Mouse (Mus musculus) forelimb bud, embryonic 11.5 days (tissue): ENCODE data around the gene Smyd4.
A peak's percentile ranks its signal among the peaks of the same experiment; 100 is the strongest.

Experiments used
- DNase-seq: peaks from one replicate; pipeline ENCODE4 v3.0.0-alpha.2; 2012; ENCODE audit warnings: low read depth, low spot score

Smyd4 gene

DNA sequence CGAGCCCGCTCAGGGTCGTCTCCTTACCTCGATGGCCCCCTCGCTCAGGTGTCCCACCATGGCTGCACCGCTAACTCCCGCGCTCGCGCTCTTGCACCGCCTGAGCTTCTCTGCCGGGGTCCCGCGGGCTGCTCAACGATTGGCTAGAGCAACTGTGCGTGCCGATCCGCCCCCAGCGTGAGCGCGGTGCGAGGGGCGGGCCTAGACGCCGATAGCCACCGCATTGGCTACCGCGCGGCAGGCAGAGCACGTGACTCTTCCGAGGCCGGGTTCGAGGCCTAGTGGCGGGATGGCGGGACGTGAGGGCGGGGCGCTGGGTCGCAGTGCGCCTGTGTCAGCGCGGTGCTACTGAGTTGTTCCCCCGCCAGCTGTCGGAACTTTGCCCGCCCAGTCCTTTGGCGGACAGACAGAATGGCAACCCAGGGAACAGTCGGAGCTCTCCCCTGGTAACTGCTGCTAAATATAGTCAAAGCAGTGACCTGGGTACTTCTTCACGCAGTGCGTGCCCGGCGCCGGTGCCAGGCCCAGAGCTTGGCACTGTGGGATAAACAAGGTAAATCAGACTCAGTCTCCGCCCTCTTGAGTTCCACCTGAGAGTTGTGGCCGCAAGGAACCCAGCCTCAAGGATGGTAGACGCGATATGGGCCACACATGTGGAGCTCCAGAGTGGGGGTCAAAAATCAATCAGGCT is at the start of gene Smyd4, which contains the start of gene Rpa1:
Smyd4 (plus strand) TSS at position 235 of the 691 bp plus-strand sequence.
Rpa1 (minus strand) TSS at position 126 of the 691 bp plus-strand sequence.
- DNase-seq = peak; percentile 94

DNA sequence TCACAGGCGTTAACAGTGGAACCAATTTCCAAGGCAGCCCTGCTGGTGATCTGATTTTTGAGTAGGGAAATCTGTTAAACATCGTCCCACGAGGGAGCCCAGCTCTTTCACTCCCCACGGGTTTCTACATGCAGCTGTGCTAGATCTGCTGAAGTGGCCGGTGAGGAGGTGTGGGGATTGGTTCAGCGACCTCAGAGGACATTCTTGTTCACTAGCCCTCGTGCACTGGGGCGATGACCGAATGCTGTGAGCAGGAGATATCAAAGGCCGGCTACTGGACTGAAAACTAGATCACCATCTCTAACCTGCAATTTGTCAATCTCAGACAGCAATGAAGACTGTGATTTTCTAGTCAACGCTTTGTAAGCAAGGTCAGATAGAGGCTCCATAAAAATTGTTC is 49.7 kb upstream of the Smyd4 start:
- DNase-seq = no peak

DNA sequence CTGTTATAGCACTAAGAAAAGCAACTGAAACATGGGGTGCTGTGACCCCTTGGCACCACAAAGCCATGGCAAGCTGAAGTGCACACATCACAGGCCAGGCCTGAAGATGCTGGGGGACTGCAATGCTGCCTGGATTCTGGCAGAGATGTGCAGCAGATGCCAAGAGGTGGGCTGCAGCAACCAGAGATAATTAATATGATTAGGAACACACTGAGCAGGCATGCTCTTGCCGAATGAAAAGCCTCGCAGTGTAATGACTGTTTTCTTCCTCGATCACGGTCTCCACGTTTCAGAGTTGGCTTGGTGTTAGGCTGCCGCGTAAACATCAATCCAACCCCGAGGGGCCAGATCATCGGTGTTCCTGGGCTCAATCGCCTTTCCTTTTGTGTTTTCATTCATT is 48.4 kb upstream of the Smyd4 start:
- DNase-seq = no peak

DNA sequence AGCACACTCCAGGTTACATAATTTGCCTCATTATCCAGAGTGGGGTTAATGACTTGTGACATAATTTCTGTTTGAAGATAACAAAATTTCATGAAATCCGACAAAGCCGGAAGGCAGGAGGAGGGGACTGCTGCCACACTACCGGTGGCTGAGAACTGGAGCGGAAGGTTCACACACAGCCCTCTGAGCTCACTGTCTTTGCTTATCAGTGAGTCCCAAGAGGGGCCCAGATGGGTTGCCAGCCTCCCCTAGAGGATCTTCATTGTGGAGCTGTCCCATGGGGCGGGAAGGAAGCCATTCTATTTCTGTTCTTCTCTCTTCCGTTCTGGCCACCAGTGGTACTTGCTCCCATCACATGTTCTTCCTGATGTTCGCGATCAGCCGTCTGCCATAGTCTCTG is 47.3 kb upstream of the Smyd4 start:
- DNase-seq = no peak

DNA sequence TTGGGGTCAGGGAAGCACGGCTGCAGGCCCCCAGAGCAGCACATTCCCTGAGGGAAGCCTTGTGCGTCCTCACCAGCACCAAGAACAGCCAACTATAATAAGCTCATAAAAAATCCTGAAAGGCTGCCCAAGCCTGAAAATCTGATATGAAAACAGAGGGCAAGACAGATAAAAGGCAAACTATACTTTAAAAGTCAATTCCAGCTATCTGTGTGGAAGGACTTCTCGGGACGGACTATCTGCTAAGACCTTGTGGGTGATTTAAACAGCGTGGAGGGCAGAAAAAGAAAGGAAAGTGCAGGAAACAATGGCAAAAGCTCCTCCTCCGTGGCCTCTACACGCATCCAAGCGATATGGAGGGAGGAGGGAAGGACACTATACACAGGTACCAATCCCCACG is 43.4 kb upstream of the Smyd4 start:
- no peak for DNase-seq

DNA sequence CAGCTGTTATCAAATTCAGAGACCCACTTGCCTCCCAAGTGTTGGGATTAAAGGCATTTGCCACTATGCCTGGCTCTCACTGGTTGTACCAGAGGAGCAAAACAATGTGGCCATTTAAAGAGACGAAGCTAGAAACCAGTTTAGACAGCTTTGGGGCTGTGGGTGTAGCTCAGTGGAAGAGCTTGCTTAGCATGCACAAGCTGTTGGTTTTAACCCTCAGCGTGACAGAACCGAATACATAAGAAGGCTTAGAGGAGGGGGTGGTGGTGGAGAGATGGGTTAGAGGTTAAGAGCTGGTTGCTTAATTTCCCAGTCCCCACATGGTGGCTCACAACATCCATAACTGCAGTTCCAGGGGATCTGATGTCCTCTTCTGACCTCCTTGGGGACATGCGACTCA is 39.6 kb upstream of the Smyd4 start:
- DNase-seq = no peak

DNA sequence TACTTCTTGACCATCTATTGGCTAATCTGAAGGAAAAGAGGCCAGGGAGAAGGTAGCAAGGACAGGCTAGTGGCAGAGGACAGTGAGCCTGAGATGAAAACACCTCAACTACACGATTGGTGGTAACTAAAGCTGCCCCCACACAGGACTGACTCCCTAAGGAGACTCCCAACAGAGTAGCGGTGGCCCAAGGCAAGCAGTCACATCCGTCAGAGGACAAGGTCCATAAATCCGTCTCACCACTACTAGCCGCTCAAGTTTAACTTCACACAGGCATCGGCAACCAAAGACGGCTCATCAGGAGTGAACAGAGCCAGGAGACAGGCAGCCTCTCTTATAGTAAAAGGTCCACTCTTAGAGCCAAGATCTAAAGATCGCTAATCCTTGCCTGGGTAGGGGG is 37.4 kb upstream of the Smyd4 start:
- no peak for DNase-seq

DNA sequence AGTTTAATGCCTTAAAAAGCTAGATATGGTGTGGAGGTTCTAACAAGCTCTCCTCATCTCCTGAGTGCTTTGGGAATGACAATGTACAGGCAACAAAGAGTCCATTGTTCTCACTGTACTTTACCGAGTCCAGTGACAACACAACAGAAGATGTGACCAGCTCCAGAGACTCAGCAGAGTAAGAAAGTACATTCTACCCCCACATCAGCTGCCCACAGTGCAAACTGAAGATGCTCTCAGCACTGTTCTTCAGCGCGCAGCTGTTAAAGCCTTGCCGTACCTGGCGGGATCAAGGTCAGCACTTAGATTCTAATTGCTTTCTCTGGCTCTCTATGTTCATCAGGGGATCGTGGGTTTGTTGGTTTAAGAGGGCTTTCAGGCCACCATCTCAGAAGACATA is 36.5 kb upstream of the Smyd4 start:
- no peak for DNase-seq

DNA sequence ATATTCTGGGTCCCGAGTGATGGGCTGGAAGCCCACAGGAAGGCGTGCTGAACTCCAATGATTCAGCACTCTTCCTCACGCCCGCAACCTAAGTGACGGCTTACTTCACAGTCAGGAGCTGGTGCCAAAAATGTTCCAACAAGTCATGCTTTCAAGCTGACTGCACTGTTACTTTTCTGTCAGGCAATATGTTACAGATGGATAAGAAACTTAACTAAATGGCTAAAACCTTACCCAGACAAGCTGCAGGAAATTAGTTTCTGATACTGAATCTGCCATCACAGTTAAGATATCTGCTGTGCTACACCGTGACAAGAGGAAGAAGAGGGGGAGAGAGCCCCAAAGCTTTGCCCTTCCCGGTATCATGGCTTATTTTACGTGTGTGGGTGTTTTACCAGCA is 34.4 kb upstream of the Smyd4 start:
- no peak for DNase-seq

DNA sequence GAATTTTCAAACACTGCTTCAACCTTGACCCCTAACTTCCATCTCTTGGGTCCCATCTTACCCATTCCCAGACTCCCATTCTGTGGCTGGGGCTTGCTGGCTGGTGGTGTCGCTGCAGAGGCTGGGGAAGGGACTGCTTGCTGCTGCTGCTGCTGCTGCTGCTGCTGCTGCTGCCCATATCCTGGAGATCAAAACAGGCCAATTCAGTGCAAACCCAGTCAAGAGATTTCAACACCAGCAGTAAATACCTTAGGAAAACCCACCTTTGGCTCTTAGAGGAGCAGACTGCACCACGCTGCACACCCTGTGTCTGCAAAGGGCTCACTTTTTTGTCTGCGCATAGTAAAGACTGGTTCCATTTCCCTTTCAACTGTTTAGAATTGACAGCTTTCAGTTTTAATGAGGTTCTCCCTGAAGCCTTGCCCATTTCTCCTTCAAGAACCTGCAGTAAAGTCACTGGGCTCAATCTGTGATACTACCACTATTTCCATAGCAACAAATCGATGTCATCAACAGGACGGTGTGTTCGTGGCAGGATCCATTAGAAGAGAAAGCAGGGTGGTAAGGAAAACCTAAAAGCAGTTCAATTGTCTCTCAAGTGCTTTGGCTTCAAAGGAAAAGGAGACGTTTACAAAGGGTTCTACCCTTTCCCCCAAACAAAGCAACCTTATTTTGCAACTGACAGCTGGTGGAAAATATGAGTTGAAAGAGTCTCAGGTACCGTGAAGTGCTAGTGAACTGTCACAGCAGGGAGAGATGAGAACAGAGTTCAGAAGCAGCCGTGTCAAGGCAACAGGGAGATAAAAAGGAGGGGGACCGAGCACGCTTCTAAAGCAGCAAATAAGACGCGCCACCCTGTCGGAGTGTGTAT is 29.6 kb upstream of the Smyd4 start:
- no peak for DNase-seq

DNA sequence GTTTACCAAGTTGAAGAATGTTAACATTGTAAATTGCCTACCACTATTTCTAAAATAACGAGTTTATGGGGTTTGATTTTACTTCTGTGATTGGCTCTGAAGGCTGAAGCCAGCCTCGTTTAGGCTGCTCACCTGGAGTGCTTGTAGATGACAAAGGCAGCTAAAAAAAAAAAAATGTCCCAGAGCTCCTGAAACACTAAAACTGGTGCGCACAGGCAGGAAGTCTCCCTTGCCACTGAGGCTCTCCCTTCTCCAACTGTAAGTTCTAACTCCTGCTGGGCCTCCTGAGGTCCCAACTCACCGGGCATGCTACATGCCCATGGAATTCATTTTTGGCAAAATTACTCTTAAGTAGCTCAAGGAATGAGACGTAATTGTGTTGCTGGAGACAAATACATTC is 29.0 kb upstream of the Smyd4 start:
- no peak for DNase-seq

DNA sequence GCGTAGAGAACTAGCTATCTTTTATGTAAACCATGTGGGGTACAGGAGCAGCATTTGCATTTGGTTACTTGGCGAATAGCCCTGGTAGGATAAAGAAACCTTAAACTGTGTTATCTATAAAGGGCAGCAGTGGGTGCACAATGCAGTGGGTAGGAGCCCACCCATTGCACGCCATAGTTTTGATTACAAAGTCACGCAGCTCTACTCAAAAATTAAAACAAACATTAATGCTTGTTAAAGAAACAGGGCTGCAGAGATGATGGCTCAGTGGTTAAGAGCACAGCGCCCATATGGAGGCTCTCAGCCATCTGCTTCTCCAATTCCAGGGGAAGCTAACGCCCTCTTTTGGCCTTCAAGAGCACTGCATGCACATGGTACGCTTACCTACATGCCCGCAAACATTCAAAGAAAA is 24.9 kb upstream of the Smyd4 start:
- DNase-seq = no peak

DNA sequence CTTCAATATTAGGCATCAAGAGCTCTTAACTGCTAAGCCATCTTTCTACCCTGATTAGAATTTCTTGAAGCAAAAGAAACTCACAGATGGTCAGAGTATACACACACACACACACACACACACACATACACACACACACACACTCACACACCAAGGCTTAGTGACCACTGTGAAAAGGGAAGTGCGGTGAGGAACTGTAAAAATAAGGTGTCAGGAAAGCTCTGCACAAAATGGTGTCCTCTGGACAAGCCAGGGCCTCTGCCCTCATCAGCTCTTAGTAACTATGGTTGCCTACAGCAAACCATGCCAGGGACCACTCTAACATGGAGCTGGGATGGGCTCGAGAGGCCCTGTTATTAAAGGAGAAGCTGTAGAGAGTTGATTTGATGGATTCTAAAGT is 23.8 kb upstream of the Smyd4 start:
- no peak for DNase-seq

DNA sequence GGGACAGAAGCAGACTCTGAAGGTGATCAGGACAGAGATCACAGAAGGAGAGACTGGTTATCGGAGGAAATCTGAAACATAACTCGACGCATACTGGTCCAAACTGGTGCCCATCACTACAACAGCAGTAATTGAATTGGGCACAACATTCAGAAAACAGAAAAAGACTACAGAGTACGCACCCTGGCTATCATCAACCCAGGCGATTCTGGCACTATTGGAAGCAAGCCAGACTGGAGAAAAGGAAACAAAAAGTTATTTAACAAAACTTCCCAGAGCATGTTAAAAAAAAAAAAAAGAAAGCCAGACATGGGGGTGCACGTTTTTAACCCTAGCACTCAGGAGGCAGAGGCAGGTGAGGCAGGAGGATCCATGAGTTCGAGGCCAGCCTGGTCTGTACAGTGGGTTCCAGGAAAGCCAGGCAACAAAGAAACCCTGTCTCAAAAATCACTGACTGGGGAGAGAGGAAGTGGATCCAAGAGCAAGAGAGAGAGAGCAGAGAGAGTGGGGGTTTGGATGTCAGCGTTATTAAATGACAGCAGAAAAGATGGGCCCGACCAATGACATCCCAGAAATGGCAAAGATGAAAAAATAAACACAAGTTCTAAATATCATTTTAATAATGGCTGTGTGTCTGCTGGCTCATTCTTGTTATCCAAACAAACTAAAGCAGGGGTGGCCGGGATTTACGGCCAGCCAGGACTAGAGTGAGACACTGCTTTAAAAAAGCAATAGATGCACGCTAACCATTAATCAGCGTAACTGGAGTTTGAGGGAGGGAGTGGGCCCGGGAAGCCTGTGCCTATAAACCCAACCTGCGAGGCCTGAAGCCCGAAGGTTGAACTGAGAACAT is 22.9 kb upstream of the Smyd4 start:
- DNase-seq = no peak

DNA sequence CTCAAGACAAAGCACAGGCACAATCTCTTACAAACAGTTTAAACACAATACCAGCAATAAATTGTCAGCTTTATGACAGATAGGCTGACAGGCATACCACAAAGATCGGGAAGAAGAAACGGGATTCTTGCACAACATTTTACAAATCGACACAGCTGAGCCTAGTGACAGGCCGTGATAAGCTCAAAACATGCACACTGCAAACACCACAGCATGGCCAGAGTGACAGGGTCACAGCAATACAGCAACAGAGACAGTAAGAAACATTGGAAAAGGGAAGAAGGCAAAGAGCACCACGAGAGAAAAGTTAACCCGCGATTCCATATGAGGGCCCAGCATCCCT is 22.3 kb upstream of the Smyd4 start:
- no peak for DNase-seq

DNA sequence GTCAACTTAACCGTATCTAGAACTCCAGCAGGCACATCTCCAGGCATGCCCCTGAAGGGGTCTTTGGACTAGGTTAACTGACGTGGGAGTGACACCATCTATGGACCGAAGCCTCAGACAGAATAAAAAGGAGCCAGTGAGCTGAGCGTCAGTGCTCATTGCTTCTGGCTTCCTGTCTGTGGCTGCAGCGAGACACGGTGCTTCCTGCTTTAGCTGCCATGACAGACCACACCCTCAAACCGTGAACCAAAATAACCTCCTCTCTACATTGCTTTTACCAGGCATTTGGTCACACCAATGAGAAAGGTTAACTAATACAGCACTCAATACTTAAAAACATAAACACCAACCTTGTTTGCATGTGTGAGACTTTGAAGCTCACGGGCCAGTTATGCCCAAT is 11.6 kb upstream of the Smyd4 start:
- no peak for DNase-seq

DNA sequence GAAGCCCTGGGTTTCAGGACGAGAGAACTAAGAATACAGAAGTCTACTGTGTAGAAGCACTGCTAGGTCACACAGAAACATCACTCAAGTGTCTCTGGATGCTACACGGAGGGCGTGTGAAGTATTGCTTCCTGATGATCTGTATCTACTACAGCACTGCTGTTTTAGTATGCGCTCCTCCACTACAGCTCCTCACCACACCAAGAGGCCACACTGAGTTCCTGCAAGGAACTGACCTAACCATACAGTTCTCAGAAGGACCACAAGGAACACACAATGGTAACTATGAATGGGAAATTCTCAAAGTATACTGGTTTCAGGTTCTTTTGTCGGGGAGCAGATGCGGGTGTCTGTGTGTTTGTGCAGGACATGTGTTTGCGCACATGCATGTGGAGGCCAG is 11.0 kb upstream of the Smyd4 start:
- no peak for DNase-seq

DNA sequence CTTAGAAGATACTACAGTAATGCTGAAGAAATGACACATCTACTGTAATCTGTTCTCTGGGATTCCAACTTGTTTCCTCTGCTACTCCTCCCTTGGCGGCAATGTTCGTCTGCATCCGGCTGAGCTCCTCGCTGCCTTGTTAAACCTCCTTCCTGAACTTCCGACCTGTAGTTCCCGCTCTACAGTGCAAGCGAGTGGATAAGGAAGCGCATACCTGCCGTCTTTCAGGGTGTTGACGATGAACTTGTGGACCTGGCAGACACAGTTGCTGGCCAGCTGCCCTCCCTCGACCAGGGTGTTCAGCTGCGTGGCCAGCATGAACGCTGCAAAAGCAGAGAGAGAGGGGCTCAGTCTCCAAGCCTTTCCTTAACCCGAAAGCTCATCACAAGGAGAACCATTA is 8.2 kb upstream of the Smyd4 start:
- DNase-seq = no peak

DNA sequence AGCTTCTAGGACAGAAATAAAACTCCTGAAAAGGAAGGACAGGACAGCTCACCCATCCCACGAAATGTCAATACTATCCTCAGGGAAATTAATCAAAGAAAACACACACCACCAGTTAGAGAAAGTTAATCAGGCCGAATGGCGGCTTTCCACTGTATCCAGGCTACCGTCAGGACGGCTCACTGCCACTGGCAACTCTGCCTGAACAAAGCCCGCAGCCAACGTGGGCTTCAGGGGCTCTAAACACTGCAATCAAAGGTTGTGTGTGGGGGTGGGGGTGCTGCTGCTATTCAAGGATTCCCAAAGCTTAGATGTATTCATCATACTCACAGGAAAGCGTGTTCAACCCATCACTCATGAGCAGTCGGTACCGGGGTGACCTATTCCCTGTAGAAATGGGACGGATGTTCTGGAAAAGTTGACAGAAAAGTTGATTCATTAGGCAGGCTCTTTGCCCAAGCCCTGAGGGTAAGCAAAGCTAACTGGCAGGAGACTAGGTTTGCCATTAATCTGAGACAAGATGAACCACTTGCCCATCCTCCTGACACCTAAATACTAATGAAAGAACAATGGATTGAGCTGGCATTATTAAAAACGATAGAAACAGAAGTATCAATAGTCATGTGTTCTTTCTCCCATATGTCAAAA is 7.4 kb upstream of the Smyd4 start:
- no peak for DNase-seq

DNA sequence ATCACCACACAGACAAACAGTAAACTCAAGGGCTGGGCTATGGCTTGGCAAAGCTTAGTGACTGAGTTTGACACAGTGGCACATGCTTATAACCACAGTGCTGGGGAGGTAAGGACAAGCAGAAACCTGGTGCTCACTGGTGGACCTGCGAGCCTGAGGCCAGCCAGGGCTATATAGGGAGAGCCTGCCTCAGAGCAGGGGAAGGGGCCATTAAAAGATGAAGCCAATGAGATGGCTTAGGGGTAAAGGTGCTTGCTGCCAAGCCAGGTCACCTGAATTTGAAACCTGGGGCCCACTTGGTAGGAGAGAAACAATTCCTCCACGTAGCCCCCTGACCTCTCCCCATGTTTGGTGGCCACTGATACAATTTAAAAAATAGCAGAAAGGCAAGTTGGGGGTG is 5.1 kb upstream of the Smyd4 start:
- DNase-seq = no peak

DNA sequence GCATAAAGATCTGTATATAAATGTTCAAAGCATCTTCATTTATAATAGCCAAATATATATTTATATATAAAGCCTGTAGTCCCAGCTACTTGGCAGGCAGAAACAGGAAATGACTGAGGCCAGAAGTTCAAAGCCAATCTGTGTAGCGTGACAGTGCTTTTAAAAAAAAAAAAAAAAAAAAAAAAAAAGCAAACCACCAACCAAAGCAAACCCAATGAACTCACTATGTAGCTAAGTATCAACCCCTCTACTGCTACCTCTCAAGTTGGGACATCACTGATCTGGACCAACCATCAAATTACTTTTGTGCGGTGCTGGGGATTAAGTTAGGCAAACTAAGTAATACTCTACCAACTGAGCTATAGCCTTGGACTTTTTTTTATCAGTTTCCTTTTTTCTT is 4.1 kb upstream of the Smyd4 start:
- DNase-seq = no peak

DNA sequence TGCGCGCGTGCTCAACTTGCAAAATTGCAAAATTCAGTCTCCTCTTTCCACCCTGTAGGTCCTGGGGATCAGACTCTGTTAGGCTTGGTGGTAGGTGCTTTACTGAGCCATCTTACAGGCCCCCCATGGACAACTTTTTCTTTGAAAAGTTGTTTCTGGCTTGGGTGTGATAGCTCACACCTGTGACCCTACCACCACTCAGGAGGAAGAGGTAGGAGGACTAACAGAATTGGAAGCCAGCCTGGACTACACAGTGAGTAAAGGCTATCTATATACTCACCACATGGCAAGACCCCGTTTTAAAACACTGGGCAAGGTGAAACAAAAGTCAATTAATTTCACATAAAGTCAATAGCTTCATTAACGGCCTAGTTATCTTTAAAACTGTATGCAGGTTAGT is 3.5 kb upstream of the Smyd4 start:
- no peak for DNase-seq
